Mouse (Mus musculus) embryo, embryonic 10.5 days (tissue): ENCODE measurements around the gene Zc3h7a.
"Not testable (repeated sequence)": the region's sequence is repeated elsewhere in the genome, so short reads cannot be mapped to it uniquely, and the experiment has no call there.

Source experiments
- DNase-seq: peaks from one replicate; pipeline ENCODE4 v3.0.0-alpha.2; 2015; ENCODE audit warnings: low spot score

The Zc3h7a gene

DNA sequence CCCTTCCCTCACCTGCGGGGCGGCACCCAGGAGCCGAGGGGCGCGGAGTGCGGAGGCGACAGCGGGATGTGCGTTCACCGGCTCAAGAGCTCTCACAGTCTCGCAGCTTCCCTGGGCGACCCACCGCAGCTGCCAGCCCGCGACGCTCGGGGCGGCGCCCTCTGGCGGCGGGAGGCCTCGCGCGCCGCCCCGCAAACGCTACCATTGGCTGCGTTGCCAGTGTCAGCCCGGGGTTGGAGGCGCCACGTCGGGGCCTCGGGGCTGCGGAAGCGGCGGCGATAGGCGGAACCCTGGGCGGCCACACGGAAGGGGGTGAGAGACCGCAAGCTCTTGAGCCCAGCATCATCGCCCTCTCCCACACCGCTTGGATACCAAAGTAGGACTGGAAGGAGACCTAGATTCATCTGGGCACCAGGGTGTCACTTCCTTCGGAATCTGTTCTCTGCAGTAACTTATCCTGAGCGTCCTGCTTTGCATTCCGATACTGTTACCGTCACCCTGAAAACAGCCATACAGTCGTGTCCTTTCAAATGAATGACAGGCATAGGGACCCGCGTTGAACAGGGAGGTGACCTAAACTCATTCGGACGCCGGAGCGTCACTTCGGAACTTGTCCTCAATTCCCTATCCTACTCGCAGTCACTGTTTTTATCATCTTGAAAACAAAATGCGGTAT lies at the start of gene Zc3h7a:
Zc3h7a (minus strand) TSS at position 186 of the 676 bp plus-strand sequence.
- peak; percentile 93 for DNase-seq

GRCm38 (mm10) chr16:11217801-11218200 lies 41.6 kb upstream of the Zc3h7a start:
- DNase-seq, result no peak

DNA sequence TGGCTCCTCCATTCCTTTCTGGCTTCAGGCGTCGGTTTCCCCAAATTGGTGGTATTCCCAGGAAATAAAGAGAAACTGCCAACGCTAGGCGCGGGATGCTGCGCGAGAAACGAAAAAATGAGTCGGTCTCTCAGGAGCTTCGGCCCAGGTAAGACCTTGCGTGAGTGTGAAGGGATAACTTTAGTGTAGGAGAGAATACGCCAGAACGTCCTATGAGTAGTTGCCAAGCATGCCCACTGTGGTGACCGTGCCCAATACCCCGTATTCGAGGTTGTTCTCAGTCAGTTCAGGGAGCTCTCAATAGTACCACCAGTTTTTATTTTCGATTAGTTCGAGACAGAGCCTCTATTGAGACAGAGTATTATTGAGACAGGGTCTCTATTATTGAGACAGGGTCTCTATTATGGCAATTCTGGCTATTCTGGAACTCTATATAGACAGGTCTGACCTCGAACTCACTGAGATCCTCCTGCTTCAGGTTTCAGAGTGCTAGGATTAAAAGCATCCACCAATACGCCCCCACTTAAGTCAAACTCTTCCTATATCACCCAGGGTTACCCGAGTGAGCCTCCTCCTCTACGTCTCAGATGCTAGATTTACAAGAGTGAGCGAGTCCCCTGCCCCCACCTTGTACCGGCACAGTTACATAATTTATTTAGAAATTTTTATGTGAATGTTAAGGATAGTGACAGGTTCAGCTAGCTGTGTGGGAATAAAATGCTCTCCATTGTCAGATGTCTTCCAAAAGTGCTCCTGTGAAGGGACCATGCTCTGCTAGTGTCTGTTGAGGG lies 27.6 kb upstream of the Zc3h7a start:
- no peak for DNase-seq

- DNase-seq, result peak; percentile 99
These were observed 26.7 kb upstream of the Zc3h7a start, which contains the start of gene Rsl1d1 for GRCm38 (mm10) chr16:11202571-11203554. TSS of gene Rsl1d1 (minus strand) at chr16:11203331.

DNA sequence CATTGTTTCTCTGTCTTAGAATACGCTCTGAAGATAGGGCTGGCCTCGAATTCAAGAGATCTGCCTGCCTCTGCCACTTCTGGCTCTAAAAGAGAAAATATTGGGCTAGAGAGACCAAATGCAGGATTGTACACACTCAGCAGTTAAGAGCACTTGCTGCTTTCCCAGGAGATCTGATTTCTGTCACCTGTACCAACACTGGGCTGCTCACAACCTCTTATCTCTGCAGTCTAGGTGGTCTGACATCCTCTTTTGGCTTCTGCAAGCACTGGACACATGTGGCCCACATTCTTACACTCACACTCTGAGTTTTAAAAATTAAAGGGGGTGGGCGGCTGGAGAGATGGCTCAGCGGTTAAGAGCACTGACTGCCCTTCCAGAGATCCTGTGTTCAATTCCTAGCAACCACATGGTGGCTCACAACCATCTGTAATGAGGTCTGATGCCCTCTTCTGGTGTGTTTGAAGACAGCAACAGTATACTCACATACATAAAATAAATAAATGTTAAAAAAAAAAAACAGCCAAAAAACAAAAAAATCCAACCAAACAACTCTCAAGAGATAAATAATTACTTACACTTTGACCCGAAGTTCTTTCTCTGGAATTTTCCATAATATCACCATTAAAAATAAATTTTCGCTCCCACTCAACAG lies 25.7 kb upstream of the Zc3h7a start:
- DNase-seq, result no peak

GRCm38 (mm10) chr16:11200247-11200646 lies 24.1 kb upstream of the Zc3h7a start:
- no peak for DNase-seq

GRCm38 (mm10) chr16:11198467-11198866 lies 22.3 kb upstream of the Zc3h7a start:
- peak; percentile 81 for DNase-seq

- no peak for DNase-seq
These were observed 20.9 kb upstream of the Zc3h7a start for GRCm38 (mm10) chr16:11197052-11197451.

DNA sequence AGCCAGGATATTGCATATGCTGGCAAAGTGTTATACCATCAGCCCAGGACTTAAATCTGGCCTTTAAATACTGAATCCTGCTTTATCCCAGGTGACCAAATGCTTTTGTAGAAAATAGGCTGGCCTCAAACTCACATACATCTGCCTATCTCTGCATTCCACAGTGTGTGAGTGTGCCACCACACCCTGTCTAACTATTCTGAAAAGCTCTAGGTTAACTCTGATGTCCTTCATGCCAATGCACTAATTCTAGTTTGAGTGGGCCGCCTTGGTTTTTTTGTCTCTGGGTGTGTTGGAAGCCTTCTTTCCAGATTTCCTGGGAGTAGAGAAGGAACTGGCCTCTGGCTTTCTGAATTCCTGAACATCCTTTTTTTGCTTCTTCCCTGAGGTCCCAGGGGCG lies 17.0 kb upstream of the Zc3h7a start:
- no peak for DNase-seq

- DNase-seq, result no peak
These were observed 14.0 kb upstream of the Zc3h7a start for GRCm38 (mm10) chr16:11190150-11190549.

- no peak for DNase-seq
These were observed 1.2 kb upstream of the Zc3h7a start for GRCm38 (mm10) chr16:11177404-11177803.

- DNase-seq, result no peak
These were observed 671 bp upstream of the Zc3h7a start for GRCm38 (mm10) chr16:11176884-11177244.

DNA sequence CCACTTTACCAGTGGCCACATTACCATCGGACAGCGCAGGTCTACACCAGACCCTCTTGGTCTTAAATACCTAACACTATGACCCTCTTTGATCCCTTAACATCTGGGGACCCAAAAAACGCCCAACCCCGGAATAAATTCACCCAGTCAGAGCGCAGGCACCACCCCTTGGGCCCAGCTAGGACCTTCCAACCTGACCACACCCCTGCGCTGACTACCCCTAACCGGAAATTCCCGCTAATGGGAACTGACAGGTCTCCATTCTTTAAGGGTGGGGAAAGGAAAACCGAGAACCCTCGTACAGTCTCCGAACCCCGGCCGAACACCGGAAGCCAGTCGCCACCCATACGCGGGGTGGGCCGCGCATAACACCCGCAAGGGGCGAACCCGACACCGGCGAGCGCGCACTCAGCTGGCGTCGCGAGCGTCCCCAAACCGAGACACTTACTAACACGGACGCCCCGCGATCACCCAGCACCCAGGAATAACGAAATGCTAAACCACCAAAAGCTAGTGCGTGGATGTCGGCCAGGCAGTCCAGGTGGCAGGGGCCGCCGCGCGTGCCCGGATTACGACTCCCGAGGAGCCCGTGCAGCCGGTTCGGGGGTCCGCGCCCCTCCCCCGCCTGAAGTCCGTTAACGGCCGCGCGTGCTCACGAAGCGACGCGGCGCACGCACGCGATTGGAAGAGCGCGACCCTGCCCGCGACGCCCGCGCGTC lies 545 bp downstream of the Zc3h7a start:
- DNase-seq, result peak; percentile 85

DNA sequence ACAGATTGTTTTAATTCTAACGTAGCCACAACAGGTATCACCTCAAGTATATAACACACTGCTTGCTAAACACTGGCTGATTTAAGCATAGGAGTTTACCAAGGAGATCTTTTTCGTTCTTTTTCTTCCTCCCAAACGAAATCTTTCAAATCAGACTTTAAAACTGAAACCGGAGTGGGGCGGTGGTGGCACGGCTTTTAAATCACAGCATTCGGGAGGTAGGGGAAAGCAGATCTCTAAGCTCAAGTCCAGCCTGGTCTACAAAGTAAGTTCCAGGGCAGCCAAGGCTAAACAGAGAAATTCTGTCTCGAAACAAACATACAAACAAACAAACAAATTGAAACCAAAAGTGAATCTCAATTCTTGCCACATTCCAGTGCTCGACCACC lies 1.1 kb downstream of the Zc3h7a start:
- no peak for DNase-seq

- peak; percentile 82 for DNase-seq
These were observed 1.5 kb downstream of the Zc3h7a start for GRCm38 (mm10) chr16:11174671-11175081.

- no peak for DNase-seq
These were observed 4.5 kb downstream of the Zc3h7a start for GRCm38 (mm10) chr16:11171679-11172078.

DNA sequence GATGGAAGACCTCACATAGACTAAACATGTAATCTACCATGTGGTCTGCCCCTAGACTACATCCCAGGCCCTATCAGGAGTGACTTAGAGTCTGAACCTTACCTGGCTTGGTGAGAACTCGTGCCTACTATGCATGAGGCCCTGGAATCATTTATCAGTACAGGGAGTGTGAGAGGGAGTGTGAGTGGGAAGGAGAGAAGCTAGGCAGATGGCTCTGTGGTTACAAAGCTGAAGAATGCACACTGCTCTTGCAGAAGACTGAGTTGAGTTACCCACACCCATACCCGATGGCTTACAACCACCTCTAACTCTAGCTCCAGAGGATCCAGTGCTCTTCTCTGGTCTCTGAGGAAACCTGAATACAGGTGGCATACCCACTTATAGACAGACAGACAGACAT lies 9.8 kb downstream of the Zc3h7a start:
- no peak for DNase-seq

GRCm38 (mm10) chr16:11164695-11165255 lies 11.4 kb downstream of the Zc3h7a start:
- DNase-seq, result no peak

GRCm38 (mm10) chr16:11157721-11158120 lies 18.5 kb downstream of the Zc3h7a start:
- DNase-seq, result not testable (repeated sequence)

GRCm38 (mm10) chr16:11154500-11154899 lies 21.7 kb downstream of the Zc3h7a start:
- no peak for DNase-seq
